Mouse (Mus musculus): ENCODE measurements at regions not wholly inside any gene's neighbourhood (a gene's known extent, or its start where the extent isn't known, plus 50 kb on each side); places are given as distances from the start of the nearest gene placed in this dataset.

DNA sequence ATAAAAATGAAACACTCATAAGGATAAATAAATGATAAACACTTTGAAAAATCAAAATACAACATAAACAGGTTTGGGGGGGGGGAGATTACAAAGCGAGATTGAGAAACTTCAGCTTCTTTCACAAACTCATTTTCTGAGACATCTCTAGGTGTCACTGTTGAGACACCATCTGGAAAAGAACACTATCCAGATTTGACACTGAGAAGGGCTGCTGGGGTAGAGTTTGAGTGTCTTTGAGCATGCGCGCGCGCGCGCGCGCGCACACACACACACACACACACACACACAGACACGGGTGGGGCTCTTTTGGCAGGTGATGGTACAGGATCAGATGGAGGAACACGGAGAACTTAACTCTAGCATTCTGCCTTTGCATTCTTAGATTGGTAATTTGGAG lies 230.7 kb upstream of the Ddx18 start:
- TF ChIP-seq CTCF (IDR thresholded peaks at IDR 0.05; ENCODE audit: low read depth): no peak
- TF ChIP-seq EP300 (IDR thresholded peaks at IDR 0.05; ENCODE audit: low read depth): no peak
